Mouse (Mus musculus): Measurements from ENCODE around the gene 5031439G07Rik. TPM values are rescaled to one million over a fixed set of nuclear protein-coding genes. Genes with fewer than 3 reads are reported as not detected.
"Not testable (repeated sequence)": the region's sequence is repeated elsewhere in the genome, so short reads cannot be mapped to it uniquely, and the experiment has no call there.

The 5031439G07Rik gene
- polyA plus RNA-seq (2016; fragmentation: Nextera tagmentation; extraction: Ambion mirVana) = 3.6 and 4.9 TPM in 2 replicates

DNA sequence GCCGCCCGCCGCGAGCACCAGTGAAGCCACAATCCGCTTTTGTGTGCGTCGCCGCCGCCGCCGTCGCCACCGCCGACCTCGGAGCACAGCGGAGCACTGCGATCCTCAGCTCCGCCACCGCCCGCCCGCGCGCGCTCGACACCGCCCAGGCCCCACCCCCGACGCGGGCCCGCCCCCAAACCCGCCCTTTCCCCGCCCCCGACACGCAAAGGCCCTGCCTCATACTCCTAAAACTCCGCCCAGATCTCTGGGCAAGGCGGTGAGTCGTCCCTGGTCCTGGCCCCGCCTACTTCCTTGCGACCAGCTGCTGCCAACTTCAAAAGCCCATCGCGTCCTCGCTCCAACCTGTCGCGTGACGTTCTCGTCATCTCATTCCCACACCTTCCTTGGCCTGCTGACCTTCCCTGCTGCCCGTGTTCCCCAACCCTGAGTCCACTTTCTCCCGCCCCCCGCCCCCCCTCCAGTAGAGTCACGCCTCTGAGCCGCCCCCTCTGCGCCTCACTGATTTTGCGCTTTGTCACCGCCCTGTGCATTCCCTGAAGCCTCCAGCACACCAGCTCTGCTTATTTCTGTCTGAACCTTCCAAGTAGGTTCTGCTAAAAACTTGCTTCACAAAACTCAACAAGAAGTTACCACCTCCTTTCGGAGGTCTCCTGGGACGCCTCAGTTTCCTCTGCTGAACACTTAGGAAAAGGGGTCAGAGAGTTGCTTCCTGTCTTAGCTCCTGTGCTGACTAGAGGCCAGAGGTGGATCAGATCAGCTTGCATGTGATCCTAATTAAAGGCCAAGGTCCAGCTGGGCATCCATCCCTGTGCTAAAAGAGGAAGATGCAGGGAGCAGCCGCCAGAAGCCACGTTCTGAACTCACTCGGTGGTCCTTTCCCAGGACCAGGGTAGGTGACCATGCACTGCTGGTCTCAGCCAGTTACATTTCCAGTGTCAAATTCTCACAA is at the start of gene 5031439G07Rik:
Gene 5031439G07Rik, minus strand, starts transcription at position 678 of the 952 bp plus-strand sequence.
- H3K4me3 ChIP-seq = peak within 1 kb of the TSS; percentile 67
- WGBS (ENCODE audit: insufficient replicate concordance) = 3% methylated on average over 47 of the region's 59 CpGs
- H3K4me1 ChIP-seq = peaks cover 21% of the 10 kb centered on the region
- no peaks in the 10 kb centered on the region for H3K36me3 ChIP-seq
- peaks cover 39% of the 10 kb centered on the region for H3K27me3 ChIP-seq (replicated peaks)
- peak; percentile 89 for ATAC-seq
- no peaks in the 10 kb centered on the region for H3K9me3 ChIP-seq (replicated peaks)
- H3K27ac ChIP-seq = peak within 1 kb of the TSS; percentile 25; the same call in 1 of the 2 replicates
- peak within 1 kb of the TSS; percentile 95 for H3K4me2 ChIP-seq
- peak within 1 kb of the TSS; percentile 75 for H3K9ac ChIP-seq

DNA sequence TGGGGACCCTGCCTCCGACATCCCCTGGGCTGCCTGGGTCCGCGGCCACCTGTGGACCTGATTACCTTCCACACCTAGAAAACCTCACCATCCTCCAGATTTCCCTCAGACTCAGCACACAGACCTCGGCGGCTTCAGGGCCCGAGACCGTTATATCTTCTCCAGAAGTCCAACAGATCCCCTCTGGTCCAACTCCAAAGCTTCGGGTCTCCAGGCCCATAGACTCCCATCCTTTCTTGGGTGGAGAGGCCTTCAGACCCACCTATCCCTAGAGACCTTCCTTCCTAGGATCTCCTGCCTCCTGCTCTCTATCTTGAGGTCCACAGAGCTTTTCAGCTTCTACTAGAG is 49.0 kb upstream of the 5031439G07Rik start:
- peaks cover 15% of the 10 kb centered on the region; the same call in 1 of the 2 replicates for H3K27me3 ChIP-seq (replicated peaks)
- 7% methylated on average over 8 of the region's 8 CpGs for WGBS (ENCODE audit: insufficient replicate concordance)
- peak overlapping the region; percentile 80 for H3K4me3 ChIP-seq
- peak overlapping the region; percentile 93 for H3K4me2 ChIP-seq
- peak overlapping the region; percentile 85 for H3K9ac ChIP-seq
- no peak for ATAC-seq
- no peaks in the 10 kb centered on the region for H3K36me3 ChIP-seq
- peak overlapping the region; percentile 62 for H3K27ac ChIP-seq
- no peaks in the 10 kb centered on the region for H3K9me3 ChIP-seq (replicated peaks)
- peaks cover 30% of the 10 kb centered on the region for H3K4me1 ChIP-seq

DNA sequence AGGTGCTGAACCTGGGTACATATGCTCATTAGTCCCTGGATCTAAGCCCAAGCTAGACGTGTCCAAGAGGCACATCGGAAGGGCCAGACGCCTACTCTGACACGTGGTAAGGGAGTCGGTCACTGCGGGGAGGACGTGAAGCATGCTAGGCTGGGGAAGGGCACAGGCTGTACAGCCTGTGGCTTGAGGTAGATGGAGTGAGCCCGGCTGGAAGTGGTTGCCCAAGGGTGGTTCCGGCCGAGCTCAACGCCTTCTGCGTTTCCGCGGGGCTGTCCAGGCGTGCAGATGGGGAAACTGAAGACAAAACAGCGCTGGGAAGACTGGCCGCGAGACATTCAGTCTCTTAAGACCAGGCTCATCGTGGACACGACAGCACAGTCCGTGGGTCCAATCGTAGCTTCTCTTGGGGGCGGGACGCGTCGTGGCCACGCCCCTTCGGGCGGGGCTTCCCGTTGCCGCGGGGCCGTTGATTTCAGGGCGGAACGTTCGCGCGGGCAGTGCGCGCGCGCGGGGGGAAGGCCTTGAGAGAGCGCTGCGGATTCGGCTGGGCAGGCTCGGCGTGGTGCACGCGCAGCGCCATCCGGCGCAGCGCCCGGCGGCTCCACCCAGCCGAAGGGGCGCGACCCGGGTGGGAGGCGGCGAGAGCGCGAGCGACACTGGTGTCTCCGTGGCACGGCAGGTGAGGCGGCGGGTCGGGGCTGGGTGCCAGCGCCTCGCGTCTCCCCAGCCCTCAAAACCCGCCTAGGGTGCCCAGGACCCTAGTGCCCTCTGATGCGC is 48.4 kb upstream of the 5031439G07Rik start:
- Histone ChIP-seq H3K9me3 (replicated peaks) (no peaks in the 10 kb centered on the region), H3K27me3 (replicated peaks) (peaks cover 18% of the 10 kb centered on the region; the same call in 1 of the 2 replicates), H3K4me1 (peaks cover 26% of the 10 kb centered on the region), H3K27ac (peak overlapping the region; percentile 62), H3K36me3 (no peaks in the 10 kb centered on the region), H3K4me2 (peak overlapping the region; percentile 93), H3K4me3 (peak overlapping the region; percentile 80), H3K9ac (peak overlapping the region; percentile 85)
- peak; percentile 95 for ATAC-seq
- WGBS (ENCODE audit: insufficient replicate concordance) = under 1% methylated on average over 75 of the region's 75 CpGs

DNA sequence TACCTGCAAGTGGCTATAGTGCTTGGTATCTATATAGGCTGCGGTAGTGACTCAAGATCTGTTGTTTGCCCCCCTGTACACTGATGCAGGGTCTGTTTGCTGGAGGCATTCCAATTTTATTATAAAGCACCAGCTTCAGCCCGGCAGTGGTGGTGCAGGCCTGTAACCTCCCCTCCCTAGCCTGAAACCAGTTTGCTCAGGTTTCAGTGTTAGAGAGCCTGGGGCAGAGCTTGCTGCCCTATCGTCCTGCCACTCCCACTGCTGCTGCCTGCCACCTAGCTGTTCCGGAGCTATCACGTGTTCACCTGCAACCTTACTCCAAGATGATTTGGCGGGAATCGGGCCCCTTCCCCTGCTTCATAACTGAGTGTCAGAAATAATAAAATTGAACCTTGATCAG is 45.6 kb upstream of the 5031439G07Rik start:
- peaks cover 22% of the 10 kb centered on the region; the same call in 1 of the 2 replicates for H3K27me3 ChIP-seq (replicated peaks)
- not testable (repeated sequence) for H3K4me3 ChIP-seq; ATAC-seq; H3K9ac ChIP-seq; H3K36me3 ChIP-seq; H3K27ac ChIP-seq; H3K4me2 ChIP-seq; H3K9me3 ChIP-seq (replicated peaks)
- 33% methylated on average over 7 of the region's 7 CpGs for WGBS (ENCODE audit: insufficient replicate concordance)
- H3K4me1 ChIP-seq = peaks cover 23% of the 10 kb centered on the region

DNA sequence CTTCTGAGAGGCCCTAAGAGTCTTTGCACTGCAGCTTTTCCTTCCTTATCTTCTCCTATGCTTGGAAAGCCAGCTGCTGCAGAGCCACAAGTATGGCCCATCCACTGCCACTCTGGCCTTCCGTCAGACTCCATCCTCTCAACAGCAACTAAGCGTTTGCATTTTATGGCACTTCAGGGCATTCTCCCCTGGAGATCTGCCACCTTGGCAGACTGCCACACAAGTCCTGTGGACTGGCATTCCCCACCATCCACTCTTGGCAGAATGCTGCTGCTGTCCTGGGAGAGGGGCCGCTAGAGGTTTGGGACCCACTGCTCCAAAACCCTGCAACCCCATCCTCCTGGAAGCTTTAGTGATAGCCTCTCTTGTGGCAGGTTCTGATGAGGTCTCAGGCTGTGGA is 43.5 kb upstream of the 5031439G07Rik start:
- 80% methylated on average over 3 of the region's 3 CpGs for WGBS (ENCODE audit: insufficient replicate concordance)
- Histone ChIP-seq H3K4me2 (no peak overlapping the region), H3K9ac (no peak overlapping the region), H3K27me3 (replicated peaks) (peaks cover 22% of the 10 kb centered on the region; the same call in 1 of the 2 replicates), H3K36me3 (no peaks in the 10 kb centered on the region), H3K4me1 (peaks cover 9% of the 10 kb centered on the region), H3K27ac (no peak overlapping the region), H3K9me3 (replicated peaks) (no peaks in the 10 kb centered on the region), H3K4me3 (no peak overlapping the region)
- ATAC-seq = no peak

DNA sequence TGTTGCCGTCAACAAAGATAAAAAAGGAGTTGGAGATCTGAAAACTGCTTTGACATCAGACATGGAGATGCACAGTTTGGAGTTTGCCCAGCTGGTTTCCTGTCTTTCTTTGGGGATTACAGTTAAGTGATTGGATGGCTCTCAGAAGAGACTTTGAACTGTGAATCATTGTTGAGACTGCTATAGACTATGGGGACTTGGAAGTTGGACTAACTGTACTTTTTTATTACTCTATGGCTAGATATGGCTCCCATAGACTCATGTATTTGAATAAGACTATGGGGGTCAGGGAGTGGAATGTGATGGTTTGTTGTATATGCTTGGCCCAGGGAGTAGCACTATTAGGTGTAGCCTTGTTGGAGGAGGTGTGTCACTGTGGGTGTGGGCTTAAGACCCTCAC is 42.3 kb upstream of the 5031439G07Rik start:
- not testable (repeated sequence) for H3K4me1 ChIP-seq; H3K36me3 ChIP-seq; H3K9me3 ChIP-seq (replicated peaks); H3K4me3 ChIP-seq; ATAC-seq; H3K4me2 ChIP-seq; H3K27ac ChIP-seq; H3K9ac ChIP-seq
- peaks cover 18% of the 10 kb centered on the region; the same call in 1 of the 2 replicates for H3K27me3 ChIP-seq (replicated peaks)
- 38% methylated on average over 1 of the region's 1 CpGs for WGBS (ENCODE audit: insufficient replicate concordance)

DNA sequence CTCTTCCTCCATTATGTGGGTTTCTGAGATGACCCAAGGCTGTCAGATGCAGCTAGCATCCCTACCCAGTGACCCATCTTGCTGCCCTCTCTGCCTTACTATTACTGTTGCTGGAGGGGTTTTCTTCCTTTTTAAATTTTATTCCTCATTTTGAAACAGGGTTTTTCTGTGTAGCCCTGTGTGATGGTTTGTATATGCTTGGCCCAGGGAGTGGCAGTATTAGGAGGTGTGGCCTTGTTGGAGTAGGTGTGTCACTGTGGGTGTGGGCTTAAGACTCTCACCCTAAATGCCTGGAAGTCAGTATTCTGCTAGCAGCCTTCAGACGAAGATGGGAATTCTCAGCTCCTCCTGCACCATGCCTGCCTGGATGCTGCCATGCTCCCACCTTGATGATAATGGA is 40.3 kb upstream of the 5031439G07Rik start, which contains the start of gene Fam118a:
Gene Fam118a, plus strand, starts transcription at position 301 of the 400 bp plus-strand sequence.
- H3K9ac ChIP-seq; H3K4me2 ChIP-seq; H3K4me1 ChIP-seq; H3K36me3 ChIP-seq; H3K9me3 ChIP-seq (replicated peaks); ATAC-seq; H3K4me3 ChIP-seq; H3K27me3 ChIP-seq (replicated peaks); H3K27ac ChIP-seq: not testable (repeated sequence)
- 45% methylated on average over 1 of the region's 1 CpGs for WGBS (ENCODE audit: insufficient replicate concordance)

DNA sequence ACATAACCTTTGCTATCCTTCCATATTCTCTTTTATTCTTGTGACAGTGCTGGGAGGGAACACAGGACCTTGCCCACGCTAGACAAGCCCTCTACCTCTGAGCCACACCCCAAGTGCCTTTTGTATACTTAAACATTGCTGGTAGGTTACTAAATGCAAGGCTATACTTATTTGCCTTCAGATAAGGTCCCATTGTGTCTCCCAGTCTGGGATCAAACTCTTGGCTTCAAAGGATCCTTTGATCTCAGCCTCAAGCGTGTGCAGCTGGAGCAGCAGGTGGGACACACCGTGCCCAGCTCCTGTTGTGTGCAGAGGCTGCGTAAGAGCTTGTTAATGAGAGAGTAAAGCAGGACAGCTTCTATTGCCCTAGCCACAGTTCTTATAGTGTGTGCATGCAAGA is 39.4 kb upstream of the 5031439G07Rik start:
- Histone ChIP-seq H3K27me3 (replicated peaks) (peaks cover 7% of the 10 kb centered on the region; the same call in 1 of the 2 replicates), H3K4me3 (no peak overlapping the region), H3K4me2 (no peak overlapping the region), H3K9ac (no peak overlapping the region), H3K27ac (no peak overlapping the region), H3K36me3 (no peaks in the 10 kb centered on the region), H3K4me1 (no peaks in the 10 kb centered on the region), H3K9me3 (replicated peaks) (no peaks in the 10 kb centered on the region)
- no peak for ATAC-seq
- 57% methylated on average over 4 of the region's 4 CpGs for WGBS (ENCODE audit: insufficient replicate concordance)

DNA sequence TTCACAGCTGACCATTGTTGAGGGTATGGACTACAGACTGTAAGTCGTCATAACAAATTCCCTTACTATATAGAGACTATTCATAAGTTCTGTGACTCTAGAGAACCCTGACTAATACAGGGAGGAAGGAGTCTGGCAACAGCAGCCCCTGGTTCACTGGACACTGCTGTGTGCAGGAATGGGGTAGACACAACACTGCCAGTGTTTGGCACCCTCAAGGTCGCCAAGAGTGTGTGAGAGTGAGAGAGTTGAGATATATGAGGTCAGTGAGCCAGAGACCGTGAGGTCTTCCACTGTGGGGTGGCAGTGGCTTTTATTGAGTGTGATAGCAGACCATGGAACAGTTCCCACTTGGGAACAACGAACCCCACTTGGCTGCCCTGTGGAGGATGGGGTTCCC is 37.8 kb upstream of the 5031439G07Rik start:
- Histone ChIP-seq H3K4me1 (no peaks in the 10 kb centered on the region), H3K9ac (no peak overlapping the region), H3K27ac (no peak overlapping the region), H3K9me3 (replicated peaks) (no peaks in the 10 kb centered on the region), H3K36me3 (no peaks in the 10 kb centered on the region), H3K4me3 (no peak overlapping the region), H3K4me2 (no peak overlapping the region), H3K27me3 (replicated peaks) (no peaks in the 10 kb centered on the region)
- WGBS (ENCODE audit: insufficient replicate concordance) = 50% methylated on average over 4 of the region's 4 CpGs
- no peak for ATAC-seq

DNA sequence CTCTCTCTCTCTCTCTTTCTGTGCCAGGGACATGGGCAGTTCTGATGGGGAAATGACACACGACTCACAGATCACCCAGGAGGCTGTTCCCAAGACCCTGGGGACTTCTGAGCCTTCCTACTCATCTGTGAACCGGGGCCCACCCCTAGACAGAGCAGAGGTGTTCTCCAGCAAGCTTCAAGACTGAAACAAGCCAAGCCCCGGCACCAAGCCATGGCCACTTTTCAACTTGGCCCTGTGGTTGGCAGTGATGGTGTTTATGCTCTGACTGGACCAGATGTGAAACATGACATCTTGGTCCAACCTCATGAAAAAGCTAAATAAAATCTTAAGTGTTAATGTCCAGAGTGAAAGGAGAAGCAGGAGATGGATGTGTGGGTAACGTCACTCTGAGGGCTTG is 33.9 kb upstream of the 5031439G07Rik start:
- no peak overlapping the region for H3K9ac ChIP-seq
- H3K4me3 ChIP-seq = no peak overlapping the region
- H3K27me3 ChIP-seq (replicated peaks) = peaks cover 8% of the 10 kb centered on the region
- no peaks in the 10 kb centered on the region for H3K9me3 ChIP-seq (replicated peaks)
- no peak overlapping the region for H3K27ac ChIP-seq
- ATAC-seq = no peak
- 54% methylated on average over 4 of the region's 4 CpGs for WGBS (ENCODE audit: insufficient replicate concordance)
- no peaks in the 10 kb centered on the region for H3K4me1 ChIP-seq
- no peak overlapping the region for H3K4me2 ChIP-seq
- no peaks in the 10 kb centered on the region for H3K36me3 ChIP-seq

DNA sequence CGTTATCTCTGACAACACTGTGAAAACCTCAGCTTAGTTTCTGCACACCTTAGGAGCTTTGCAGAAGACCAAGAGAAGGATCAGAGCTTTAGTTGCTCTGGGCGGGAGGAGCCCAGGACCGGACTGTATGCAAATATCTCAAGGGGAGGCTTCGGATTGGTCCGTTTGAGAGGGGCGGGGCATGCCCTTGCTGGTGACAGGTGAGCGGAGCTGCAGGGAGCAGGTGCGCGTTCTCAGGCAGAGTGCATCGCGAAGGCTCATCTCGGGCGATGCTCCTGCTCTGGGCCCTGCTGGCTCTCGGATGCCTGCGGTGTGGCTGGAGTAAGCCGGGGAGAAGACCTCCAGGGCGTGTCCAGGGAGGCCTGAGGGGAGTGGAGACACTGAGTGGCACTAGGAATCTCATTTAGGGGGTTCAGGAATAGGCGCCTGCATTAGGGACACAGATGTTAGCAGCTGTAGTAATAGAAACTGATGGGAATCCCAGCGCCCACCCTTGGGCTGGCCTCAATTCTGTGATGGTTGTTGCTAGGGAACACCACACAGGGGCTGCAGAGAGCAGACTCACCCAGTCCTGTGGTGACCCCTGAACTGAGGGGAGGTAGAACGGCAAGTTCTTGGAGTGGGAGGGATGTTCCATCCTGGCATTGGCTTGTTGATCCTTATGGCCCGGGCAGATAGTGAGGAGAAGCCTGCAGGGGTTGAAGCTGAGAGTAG is 28.8 kb upstream of the 5031439G07Rik start, which contains the start of gene Upk3a:
Gene Upk3a, plus strand, starts transcription at position 191 of the 714 bp plus-strand sequence.
- no peak within 1 kb of the TSS for H3K4me3 ChIP-seq

More for the DNA sequence above, 28.8 kb upstream of the 5031439G07Rik start, which contains the start of gene Upk3a:
- no peaks in the 10 kb centered on the region for H3K36me3 ChIP-seq
- WGBS (ENCODE audit: insufficient replicate concordance) = 9% methylated on average over 21 of the region's 21 CpGs
- no peaks in the 10 kb centered on the region for H3K4me1 ChIP-seq
- no peak within 1 kb of the TSS for H3K27ac ChIP-seq
- no peak within 1 kb of the TSS for H3K4me2 ChIP-seq
- H3K27me3 ChIP-seq (replicated peaks) = peaks cover 28% of the 10 kb centered on the region
- no peak for ATAC-seq
- H3K9me3 ChIP-seq (replicated peaks) = no peaks in the 10 kb centered on the region
- H3K9ac ChIP-seq = no peak within 1 kb of the TSS

Measured in liver, embryonic 12.5 days (tissue).